Mouse (Mus musculus) forebrain, embryonic 14.5 days (tissue): ENCODE data around the gene Tex44. TPM values are rescaled to one million over a fixed set of nuclear protein-coding genes. Genes with fewer than 3 reads are reported as not detected.
"Not testable (repeated sequence)": the region's sequence is repeated elsewhere in the genome, so short reads cannot be mapped to it uniquely, and the experiment has no call there.

Experiments
- ATAC-seq: fragments of 200-750 bp; cut with Nextera tagmentation; 2 replicates; pipeline ENCODE4 v1.8.0; 2017; ENCODE audit warnings: mild to moderate bottlenecking, moderate library complexity
- DNase-seq: peaks from one replicate; pipeline ENCODE4 v3.0.0-alpha.2; 2015; ENCODE audit warnings: low spot score
- H3K27ac ChIP-seq: fragments of 300-500 bp; sonication (generic); 2 replicates; pipeline ENCODE4 v1.5.1; 2014; ENCODE audit warnings: low read depth, mild to moderate bottlenecking, control low read depth, low read length, moderate library complexity
- H3K27me3 ChIP-seq: fragments of 300-500 bp; sonication (generic); replicated peaks from 2 replicates; pipeline ENCODE4 v1.6.1; 2014; ENCODE audit warnings: low read length, control low read depth, mixed read lengths; ENCODE audit not compliant: control insufficient read depth, insufficient read depth
- H3K36me3 ChIP-seq: fragments of 300-500 bp; sonication (generic); 2 replicates; pipeline ENCODE4 v1.6.1; 2014; ENCODE audit warnings: low read length, control low read depth; ENCODE audit not compliant: control insufficient read depth, insufficient read depth
- H3K4me1 ChIP-seq: fragments of 300-500 bp; sonication (generic); 2 replicates; pipeline ENCODE4 v1.6.1; 2014; ENCODE audit warnings: antibody characterized with exemption, low read length, control low read depth; ENCODE audit not compliant: control insufficient read depth, insufficient read depth
- H3K4me2 ChIP-seq: fragments of 300-500 bp; sonication (generic); 2 replicates; pipeline ENCODE4 v1.6.1; 2014; ENCODE audit warnings: mild to moderate bottlenecking, control low read depth, low read length
- H3K4me3 ChIP-seq: fragments of 300-500 bp; sonication (generic); 2 replicates; pipeline ENCODE4 v1.5.1; 2014; ENCODE audit warnings: low read depth, low read length, control low read depth
- H3K9ac ChIP-seq: fragments of 300-500 bp; sonication (generic); 2 replicates; pipeline ENCODE4 v1.6.1; 2014; ENCODE audit warnings: mild to moderate bottlenecking, low read length, control low read depth, moderate library complexity
- H3K9me3 ChIP-seq: fragments of 300-500 bp; sonication (generic); replicated peaks from 2 replicates; pipeline ENCODE4 v1.6.1; 2016; ENCODE audit warnings: low read length, control low read depth, mixed read lengths; ENCODE audit not compliant: control insufficient read depth
- WGBS: fragments of 180-500 bp; shearing (Covaris S2); extraction: QIAGEN DNeasy Blood & Tissue Kit; methylation state at CpG from one replicate; pipeline ENCODE4 v1.1.7; 2014; 5-methylcytosine and 5-hydroxymethylcytosine counted together
- polyA plus RNA-seq: library from polyadenylated mRNA; unstranded; fragments of >200 nt; fragmentation: Nextera tagmentation; extraction: Ambion mirVana; gene quantifications from 2 replicates; pipeline ENCODE4 v1.2.1, GENCODE M21; 2014

Gene Tex44
- polyA plus RNA-seq, 1 experiment from 2014 or later, result not detected

DNA sequence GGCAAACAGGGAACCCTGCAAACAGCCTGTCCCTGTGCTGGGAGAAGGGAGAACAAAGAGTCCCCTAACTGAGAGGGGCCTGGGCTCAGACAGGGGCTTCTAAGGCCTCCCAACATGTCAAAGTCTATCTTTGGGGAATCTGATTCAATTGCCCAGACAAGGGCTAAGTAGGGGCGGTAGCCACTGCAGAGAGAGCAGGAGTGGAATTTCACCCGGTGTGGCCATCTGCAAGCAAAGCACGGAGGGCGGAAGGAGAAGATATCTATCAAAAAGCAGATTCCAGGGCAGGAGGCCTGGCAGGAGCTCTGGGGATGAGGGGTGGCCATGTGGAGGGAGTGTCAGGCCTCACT is 38.7 kb downstream of the Tex44 start:
- Histone ChIP-seq H3K4me1 (no peaks in the 10 kb centered on the region), H3K36me3 (no peaks in the 10 kb centered on the region), H3K4me3 (no peak overlapping the region), H3K27ac (no peak overlapping the region), H3K9me3 (no peaks in the 10 kb centered on the region), H3K9ac (no peak overlapping the region), H3K4me2 (no peak overlapping the region), H3K27me3 (no peaks in the 10 kb centered on the region)
- 67% methylated on average over 4 of the region's 4 CpGs for WGBS
- ATAC-seq, result no peak
- DNase-seq, result no peak

DNA sequence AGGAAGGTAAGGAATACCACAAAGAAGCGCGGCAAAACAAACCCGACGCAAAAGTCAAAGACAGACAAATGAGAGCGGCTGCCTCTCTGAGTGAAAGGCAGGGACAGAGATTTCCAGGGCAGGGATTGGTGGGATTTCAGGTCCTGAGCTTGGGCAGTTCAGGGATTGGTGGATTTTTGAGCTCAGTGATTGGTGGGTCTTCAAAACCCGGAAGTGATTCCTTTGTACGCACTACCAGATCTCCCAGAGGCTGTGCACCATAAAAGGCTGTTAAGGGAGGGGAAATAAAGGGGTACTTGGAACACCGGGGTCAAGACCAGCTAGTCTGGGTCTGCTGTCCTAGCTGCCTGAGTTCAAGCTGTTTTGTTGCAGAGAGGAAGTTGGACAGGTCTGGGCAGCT is 41.3 kb downstream of the Tex44 start:
- DNase-seq (no peak), ATAC-seq (no peak)
- Histone ChIP-seq H3K4me1 (peaks cover 5% of the 10 kb centered on the region; the same call in 1 of the 2 replicates), H3K36me3 (no peaks in the 10 kb centered on the region), H3K4me3 (no peak overlapping the region), H3K4me2 (no peak overlapping the region), H3K27ac (no peak overlapping the region), H3K9ac (no peak overlapping the region), H3K9me3 (no peaks in the 10 kb centered on the region), H3K27me3 (no peaks in the 10 kb centered on the region)
- 90% methylated on average over 8 of the region's 8 CpGs for WGBS

DNA sequence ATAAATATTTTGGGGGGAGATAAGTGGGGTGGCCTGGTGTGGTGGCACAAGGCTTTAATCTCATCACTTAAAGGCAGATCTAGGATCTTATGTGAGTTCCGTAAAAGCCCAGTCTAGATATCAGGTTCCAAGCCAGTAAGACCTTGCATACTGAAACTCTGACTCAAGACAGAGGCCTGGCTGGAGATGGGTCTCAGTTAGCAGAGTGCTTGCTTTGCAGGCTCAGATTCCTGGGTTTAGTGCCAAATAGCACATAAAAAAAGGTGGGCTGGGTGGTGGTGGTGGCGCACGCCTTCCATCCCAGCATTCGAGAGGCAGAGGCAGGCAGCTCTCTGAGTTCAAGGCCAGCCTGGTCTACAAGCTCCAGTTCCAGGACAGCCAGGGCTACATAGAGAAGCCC is 43.7 kb downstream of the Tex44 start:
- WGBS, result 96% methylated on average over 4 of the region's 4 CpGs
- Histone ChIP-seq H3K9ac (no peak overlapping the region), H3K4me2 (no peak overlapping the region), H3K27ac (no peak overlapping the region), H3K4me1 (peaks cover 5% of the 10 kb centered on the region; the same call in 1 of the 2 replicates), H3K4me3 (no peak overlapping the region), H3K36me3 (no peaks in the 10 kb centered on the region), H3K27me3 (no peaks in the 10 kb centered on the region), H3K9me3 (no peaks in the 10 kb centered on the region)
- ATAC-seq (no peak), DNase-seq (no peak)

DNA sequence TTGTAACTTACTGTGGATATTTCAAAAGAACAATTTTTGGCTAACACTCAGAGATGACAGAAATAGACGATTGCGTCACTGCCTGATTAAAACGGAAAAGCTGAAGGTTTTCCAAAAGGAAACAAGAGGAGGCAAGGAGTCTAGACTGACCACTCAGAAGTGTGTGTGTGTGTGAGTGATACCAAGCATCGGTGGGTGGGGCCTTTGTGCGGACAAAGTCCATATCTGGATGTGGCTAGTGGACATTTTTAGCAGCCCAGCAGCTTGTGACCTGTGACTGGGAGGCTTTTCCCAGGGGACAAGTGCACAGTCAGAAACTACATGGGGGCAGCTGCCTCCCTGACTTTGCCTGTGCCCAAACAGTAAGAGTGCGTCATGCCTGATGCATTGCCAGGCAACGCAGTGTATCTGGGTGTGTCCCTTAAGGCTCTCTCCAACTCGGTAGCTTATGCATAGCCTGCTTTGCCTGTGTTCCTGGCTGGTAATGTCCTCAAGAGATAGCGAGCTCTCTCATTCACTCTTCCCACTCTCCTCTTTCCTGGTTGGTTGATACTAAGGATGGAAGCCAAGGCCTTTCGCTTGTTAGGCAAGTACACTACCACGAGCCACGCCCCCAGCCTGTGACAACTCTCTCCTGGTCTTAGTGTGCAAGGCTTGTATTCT is 44.5 kb downstream of the Tex44 start:
- DNase-seq, result no peak
- H3K9ac ChIP-seq, result no peak overlapping the region
- no peaks in the 10 kb centered on the region for H3K9me3 ChIP-seq
- peaks cover 5% of the 10 kb centered on the region; the same call in 1 of the 2 replicates for H3K4me1 ChIP-seq
- 86% methylated on average over 12 of the region's 12 CpGs for WGBS
- H3K27me3 ChIP-seq, result no peaks in the 10 kb centered on the region
- H3K36me3 ChIP-seq, result no peaks in the 10 kb centered on the region
- no peak overlapping the region for H3K4me3 ChIP-seq
- no peak overlapping the region for H3K27ac ChIP-seq
- ATAC-seq, result no peak
- H3K4me2 ChIP-seq, result no peak overlapping the region

DNA sequence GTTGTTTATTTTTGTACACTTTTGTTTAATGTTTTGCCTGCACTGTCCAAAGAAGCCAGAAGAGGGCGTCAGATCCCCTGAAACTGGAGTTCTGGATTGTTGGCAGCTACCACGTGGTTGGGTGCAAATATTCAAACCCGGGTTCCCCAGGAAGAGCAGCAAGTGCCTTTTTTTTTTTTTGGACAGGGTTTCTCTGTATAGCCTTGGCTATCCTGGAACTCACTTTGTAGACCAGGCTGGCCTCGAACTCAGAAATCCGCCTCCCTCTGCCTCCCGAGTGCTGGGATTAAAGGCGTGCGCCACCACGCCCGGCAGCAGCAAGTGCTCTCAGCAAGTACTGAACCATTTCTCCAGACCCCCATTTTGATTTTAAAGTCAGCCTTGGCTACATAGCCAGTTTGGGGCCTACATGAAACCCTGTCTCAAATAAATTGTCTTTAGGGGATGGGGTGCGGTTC is 45.4 kb downstream of the Tex44 start:
- not testable (repeated sequence) for H3K36me3 ChIP-seq, H3K9me3 ChIP-seq, ATAC-seq, H3K4me3 ChIP-seq, H3K27me3 ChIP-seq, H3K27ac ChIP-seq, DNase-seq, H3K9ac ChIP-seq, H3K4me1 ChIP-seq, H3K4me2 ChIP-seq
- WGBS, result 74% methylated on average over 11 of the region's 11 CpGs

DNA sequence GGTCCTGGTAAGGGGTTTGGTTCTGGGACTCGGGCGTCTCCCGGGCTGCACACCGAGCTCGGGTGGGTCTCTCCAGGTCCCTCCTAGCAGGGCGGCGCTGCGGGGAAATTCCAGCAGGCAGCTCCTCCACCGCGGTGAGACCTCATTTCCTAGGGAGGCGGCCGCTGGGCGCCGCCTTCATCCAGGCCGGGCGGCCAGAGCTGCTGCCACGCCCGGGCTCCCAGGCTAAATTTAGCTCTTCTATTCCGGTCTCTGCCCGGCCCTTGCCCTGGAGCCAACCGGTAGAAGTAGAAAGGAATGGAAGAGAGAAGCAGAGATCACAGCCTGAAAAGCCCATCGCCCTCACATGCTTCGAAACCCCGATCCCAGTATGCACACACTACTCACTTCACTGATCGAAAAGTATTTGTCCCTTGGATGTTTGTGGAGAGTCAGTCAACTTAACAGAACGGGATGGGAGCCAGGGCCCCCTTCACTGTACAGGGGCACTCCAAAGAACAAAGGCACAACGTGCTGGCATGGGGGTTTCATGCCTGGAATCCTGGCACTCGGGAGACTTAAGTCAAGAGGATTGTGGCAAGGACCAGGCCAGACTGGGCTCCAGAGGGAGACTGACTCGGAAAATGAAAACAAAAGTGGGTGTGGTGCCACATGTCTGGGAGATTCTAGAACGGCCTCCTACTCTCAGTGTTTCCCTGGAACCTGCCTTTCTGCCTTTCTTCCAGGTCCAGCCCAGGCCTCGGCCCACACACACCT is 46.2 kb downstream of the Tex44 start:
- Histone ChIP-seq H3K9me3 (no peaks in the 10 kb centered on the region), H3K4me3 (0 out of 2 replicates have a peak overlapping the region, but pooled peaks have one; percentile 5), H3K9ac (peak overlapping the region; percentile 56), H3K4me2 (peak overlapping the region; percentile 39), H3K4me1 (peaks cover 5% of the 10 kb centered on the region; the same call in 1 of the 2 replicates), H3K27ac (peak overlapping the region; percentile 33), H3K27me3 (no peaks in the 10 kb centered on the region), H3K36me3 (no peaks in the 10 kb centered on the region)
- WGBS, result 21% methylated on average over 31 of the region's 31 CpGs
- DNase-seq, result peak; percentile 37
- peak; percentile 42 for ATAC-seq

DNA sequence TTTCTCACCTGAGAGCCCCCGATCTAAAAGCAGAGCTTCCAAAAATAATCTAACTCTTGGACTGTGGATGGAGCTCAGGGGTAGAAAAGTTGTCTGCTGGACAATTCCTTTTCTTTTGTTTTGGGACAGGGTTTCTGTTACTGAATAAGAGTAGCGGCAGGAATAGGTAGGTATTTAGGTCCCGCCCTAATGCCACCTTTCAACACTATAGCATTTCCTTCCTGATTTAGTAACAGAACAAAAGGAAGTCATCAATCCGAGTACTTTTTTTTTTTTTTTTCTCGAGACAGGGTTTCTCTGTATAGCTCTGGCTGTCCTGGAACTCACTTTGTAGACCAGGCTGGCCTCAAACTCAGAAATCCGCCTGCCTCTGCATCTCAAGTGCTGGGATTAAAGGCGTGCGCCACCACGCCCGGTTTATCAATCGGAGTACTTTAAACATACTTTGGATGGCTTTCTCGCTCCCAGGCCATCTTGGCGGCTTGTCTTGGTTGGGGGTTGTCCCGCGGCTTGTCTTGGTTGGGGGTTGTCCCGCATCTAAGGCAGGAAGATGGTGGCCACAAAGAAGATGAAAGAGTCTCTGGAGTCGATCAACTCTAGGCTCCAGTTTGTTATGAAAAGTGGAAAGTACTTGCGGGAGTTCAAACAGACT is 47.1 kb downstream of the Tex44 start:
- ATAC-seq, result no peak
- peaks cover 5% of the 10 kb centered on the region; the same call in 1 of the 2 replicates for H3K4me1 ChIP-seq

More for the DNA sequence above, 47.1 kb downstream of the Tex44 start:
- Histone ChIP-seq H3K9me3 (no peaks in the 10 kb centered on the region), H3K9ac (no peak overlapping the region), H3K27me3 (no peaks in the 10 kb centered on the region), H3K4me2 (no peak overlapping the region), H3K36me3 (no peaks in the 10 kb centered on the region), H3K27ac (no peak overlapping the region), H3K4me3 (no peak overlapping the region)
- DNase-seq, result no peak
- WGBS, result 96% methylated on average over 18 of the region's 18 CpGs
